Mouse (Mus musculus): ENCODE data around the gene Gsk3b.
"Not testable (repeated sequence)": the region's sequence is repeated elsewhere in the genome, so short reads cannot be mapped to it uniquely, and the experiment has no call there.

Gsk3b gene

DNA sequence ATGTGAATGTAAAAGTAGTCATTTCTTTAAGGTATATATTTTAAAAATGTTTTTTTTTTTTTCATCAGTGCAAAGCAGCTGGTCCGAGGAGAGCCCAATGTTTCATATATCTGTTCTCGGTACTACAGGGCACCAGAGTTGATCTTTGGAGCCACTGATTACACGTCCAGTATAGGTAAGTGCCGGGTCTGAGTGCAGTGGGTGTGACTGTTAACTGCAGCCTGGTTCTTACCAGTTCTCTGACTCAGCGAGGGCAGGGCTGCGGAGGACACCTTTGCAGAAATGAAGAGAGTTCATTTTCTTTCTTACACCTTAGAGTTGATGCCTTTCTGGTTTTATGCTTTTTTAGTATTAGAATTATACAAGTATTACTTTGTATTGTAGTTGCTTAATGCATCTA lies 102.7 kb downstream of the Gsk3b start:
- DNase-seq, result no peak

DNA sequence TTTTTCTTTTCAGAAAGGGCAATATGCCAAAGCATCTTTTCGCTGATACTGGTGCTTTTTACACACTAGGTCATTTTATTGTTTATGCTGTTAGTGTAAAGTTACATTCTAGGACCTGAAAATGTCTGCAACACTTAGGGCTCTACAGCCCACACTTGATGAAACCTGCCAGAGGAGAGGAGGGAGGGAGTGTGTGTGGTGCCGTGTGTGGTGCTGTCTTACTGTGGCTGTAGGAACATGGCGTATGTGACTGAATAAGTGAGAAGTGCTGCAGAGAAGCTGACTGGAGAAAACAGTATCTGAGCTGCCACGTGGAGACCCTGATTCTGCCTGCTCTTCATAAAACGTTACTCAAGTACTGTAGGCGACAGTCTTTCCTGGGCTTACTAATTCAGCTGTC lies 103.8 kb downstream of the Gsk3b start:
- no peak for DNase-seq

DNA sequence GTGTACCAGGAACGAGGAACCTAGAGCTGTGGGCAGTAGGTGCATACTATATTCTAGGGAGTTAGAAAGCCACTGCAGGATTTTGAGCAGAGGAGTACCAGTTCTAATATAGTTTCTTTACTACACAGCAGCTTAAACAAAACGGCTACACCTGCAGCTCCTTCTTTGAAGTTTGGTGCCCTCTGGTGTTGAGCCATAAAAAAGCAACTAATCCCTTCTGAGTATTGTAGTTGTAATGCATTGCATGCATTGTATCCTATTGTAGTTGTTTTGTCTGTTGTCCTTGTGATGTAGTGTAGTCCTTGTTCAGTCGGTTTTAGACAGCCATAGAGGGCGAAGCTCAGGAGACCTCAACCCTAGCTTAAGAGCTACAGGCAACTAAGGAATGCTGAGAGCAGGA lies 108.5 kb downstream of the Gsk3b start:
- peak; percentile 79 for DNase-seq

DNA sequence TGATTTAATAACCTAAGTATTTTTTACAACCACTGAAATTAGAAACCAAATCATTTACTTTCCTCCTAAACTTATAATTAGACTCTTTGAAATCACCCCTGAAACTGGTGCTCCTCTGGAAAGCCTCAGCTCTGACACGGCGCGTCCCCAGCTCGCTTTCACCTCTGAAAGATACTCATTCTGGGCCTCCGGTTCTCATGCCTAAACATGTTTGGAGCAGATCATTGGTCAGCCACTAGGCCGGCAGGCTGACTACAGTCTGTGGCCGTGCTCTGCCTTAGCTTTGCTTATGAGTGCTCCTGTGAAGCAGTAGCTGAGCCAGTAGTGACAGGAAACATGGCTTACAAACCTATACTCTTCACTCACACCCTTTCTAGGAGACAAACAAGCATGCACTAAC lies 116.5 kb downstream of the Gsk3b start:
- no peak for DNase-seq

DNA sequence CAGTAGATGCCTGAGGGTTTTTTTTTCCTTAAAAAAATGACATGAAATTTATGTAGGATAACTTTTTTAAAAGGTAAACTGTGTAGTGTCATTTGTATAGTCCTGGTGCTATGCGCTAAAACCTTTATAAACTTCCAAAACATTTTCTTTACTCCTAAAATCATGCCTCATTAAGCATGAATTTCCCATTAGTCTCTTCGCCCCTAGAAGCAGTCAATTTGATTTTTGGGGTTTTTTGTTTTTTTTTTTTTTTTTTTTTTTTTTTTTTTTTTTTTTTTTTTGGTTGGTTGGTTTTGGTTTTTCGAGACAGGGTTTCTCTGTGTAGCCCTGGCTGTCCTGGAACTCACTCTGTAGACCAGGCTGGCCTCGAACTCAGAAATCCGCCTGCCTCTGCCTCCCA lies 133.7 kb downstream of the Gsk3b start:
- not testable (repeated sequence) for DNase-seq

DNA sequence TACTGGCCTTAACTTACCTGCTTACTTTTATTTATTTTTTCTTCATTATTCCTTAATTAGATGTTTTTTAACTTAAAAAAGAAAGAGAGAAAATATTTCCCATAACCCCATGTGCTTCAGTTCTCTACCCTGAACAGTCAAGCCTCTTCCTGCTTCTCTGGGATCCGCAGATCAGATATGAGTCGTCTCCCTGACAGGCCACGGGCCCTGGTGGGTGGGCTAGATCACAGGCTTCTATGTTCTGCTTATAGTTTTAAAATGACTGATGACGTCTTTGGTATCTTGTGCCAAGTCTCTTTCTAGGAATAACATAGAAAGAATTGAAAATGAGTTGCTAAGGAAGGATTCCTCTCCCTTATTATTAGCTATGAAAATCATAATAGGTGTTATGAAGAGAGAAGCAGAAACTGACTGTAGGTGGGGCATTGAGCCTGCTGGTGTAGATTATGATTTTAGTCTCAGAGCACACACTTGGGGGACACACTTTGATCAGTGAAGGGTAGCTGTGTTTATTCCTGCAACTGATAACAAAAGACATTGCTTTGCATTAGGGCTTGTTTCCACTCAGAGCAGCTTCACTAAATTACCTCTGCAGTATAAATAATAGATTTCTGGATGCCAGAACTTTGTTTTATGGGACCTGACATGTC lies 148.3 kb downstream of the Gsk3b start:
- DNase-seq, result no peak

DNA sequence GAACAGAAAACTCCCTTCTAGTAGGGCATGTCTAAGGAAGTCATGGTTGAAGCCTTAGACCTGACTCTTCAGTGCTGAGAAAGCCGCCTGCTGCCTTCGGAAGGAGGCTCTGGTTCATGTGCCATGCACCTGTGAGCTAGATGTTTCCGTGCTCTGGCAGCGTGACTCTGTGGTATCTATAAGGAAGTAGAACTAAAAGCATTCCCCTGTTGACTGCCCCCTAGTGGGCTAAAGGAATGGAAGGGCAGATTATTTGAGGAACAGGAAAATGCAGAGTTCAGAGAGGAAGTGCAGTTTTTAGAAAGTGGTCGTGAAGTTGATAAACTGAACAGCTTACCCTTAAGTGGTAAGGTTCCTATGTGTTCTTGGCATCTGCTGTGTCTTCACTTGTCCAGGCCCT lies 150.9 kb downstream of the Gsk3b start:
- peak; percentile 71 for DNase-seq

DNA sequence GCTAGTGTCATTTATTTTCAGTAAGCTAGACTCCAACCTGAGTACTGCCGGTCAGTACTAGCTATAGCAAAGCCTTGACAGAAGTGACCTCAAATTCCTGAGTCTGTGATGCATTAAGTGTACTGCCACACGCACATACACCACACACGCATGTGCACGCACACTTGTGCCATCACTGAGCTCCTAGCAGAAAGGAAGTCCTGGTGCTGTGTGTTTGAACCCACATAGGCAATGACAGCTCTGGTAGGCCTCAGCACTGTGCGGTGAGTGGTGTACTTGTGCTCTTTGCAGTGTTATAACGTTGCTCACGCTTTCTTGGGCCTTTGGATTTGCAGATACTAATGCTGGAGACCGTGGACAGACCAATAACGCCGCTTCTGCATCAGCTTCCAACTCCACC lies 151.4 kb downstream of the Gsk3b start:
- DNase-seq, result no peak

DNA sequence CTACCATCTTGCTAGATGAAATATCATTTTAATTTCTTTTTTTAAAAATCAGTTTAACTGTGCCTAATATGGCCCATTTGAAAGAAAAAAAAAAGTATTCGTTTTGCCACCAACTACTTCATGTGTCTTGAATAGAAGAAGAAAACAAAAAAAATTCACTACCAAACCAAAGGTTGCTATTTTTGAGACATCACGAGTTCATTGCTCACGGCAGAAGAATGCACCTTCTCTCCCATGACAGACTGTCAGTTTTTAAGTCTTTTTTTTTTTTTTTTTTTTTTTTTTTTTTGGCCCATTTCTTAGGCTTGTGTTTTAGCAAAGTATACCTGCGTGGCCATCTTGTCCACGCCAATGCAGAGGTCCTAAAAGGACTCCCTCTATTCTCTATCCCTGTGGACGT lies 155.3 kb downstream of the Gsk3b start:
- DNase-seq, result no peak

DNA sequence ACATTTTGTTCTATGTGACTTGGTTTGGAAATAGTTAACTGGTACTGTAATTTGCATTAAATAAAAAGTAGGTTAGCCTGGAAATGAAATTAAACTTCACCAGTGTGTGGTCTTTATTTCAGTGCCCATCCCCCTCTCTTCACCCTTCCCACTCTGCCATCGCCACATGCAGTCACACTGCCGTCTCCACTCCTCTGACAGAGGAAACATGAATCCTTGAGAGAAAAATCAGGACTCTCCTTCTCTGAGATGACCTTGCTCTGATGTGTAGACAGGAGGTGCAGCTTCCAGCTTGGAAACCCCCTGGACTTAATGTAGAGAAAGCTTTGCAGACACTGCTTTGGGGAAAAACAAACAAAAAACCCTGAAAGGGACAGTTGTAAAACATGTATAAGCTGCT lies 156.6 kb downstream of the Gsk3b start:
- no peak for DNase-seq

DNA sequence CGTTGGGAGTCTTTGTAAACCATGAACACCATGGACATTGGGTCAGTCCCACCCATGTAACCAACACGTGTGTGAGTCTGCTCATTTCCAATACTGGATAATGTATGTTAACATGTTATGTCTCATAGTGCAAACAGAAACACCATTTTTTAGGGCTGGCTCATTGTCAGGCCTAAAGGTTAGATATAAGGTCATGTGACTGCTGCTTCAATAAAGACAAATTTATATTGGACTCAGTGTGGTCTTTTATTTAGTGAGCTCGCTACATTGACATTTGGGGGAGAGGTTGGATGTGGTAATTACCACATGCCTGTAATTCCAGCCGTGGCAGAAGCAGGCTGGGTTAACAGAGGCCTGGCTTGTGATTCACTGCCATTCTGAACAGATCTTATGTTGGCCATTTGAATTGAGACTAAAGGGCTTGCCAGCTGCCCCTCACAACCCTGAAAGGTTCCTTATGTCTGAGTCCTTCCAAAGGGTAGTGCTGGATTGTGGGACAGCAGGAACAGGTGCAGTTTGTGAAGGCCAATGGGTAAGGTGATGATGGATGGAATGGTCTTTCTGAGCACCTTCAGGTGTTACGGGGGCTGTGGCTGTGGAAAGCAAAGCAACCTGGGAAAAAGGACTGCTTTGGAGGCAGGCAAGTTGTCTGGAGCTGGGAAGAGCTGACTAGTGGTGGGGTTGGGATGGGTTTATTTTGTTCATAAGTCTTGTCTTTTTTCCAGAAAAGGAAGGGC lies 157.2 kb downstream of the Gsk3b start:
- no peak for DNase-seq

DNA sequence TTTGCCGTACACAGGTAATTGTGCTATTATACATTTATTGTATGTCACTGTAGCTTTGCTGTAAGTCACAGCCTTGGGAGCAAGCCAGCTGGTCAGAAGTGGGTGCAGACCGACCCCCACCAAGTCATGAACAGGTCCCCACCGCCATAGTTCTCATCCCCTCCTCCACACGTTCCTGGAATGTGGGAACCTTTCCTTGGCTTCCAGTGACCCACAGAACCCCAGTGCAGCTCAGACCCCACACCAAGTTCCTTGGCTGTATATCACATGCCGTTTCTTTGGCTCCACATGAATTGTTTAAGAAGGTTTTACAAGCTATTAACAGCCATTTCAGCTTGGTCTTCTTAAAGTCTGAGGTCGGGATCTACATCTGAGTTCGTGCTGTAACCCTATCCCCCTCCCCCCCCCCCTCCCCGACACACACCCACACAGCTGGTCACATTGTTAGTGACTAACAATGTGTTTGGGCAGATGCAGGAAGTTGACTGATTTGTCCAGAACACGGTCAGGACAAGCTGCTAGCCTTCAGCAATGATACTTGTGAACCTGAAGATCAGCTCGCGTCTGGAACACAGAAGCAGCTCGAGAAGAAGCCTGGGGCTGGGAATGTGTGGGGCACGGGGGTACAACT lies 159.6 kb downstream of the Gsk3b start:
- no peak for DNase-seq

DNA sequence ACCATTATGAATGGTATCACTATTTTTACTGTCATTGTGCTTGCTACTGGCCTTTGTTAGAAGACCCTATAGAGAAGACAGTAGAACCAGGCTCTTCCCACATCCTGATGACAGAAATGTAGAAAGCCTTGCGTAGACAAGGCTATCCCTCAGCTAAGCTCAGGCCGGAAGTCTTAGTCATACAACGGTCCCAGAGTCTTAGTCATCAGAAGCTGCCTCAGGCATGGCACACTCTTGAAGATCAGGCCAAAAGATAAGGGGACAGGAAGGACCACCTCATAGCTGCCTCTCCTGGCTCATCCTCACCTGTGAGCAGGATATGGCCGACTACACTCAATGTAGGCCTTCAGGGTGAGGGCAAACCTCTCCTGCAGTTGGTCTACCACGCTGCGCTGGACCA lies 161.7 kb downstream of the Gsk3b start:
- no peak for DNase-seq

DNA sequence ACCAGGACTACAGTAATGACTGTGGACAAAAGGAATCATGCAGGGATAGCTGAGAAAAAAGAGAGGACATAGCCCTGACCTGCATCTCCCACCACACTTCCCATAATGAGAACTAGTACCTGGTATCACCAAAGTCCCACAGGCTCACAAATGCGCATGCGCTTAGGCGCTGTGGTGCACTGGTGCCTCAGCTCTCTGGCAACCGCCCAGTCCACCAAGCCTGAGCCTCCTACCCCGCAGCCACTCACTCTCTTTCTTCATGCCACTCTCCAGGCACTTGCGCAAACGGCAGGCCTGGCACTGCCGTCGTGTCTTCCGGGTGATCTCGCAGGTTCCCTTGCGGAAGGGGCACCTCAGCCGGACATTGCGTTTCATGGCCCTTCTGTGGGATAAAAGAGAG lies 165.2 kb downstream of the Gsk3b start:
- peak; percentile 28 for DNase-seq

DNA sequence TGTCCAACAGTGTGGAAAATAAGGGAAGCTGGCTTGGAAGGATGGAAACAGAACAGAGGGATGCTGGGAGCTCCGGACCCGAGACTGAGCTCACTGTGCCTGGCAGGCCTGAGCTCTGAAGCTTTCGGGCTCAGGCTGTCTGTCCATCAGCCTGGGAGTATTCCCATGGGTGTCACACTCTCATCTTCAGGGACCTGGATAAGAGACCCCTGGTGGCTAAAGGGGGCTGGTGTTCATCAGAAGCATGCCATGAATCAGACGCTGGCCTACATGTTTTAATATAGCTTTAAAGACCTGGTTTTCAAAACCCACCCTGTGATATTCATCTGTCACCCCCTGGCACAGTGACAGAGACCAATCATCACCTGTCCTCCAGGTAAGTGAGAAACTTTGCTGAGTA lies 166.3 kb downstream of the Gsk3b start:
- DNase-seq, result peak; percentile 16

DNA sequence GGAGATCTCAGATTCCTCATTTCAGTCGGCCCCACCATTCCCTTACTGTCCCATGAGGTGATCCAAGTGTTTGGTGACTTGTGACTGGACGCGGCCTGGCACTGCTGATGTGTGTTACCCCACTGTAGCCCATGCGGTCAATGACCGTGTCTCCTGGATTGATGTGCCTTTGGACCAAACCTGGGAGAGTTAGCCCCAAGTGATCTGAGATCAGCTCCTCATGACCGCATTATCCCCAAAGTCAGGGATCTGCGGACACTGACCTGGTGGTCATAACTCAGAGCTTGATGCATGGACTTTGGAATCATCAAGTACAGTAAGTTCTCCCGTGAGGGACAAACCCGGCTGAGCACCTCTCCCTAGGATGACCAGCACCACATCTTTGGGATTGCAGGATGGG lies 167.1 kb downstream of the Gsk3b start:
- DNase-seq, result no peak

DNA sequence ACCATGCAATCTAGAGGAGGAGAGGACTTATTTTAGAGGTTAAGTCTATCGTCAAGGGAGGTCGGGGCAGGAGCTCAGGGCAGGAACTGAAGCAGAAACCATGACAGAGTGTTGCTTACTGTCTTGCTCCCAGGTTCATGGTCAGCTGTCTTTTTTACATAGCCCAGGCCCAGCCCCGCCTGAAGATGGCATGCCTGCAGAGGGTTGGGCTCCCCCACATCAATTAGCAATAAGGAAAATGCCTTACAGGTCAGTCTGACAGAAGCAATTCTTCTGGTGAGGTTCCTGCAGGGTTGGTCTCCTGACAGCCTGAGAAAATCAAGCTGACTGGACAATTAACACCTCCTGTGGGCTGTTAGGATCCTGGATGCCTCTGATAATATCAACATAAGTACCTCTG lies 182.8 kb downstream of the Gsk3b start:
- DNase-seq, result no peak

DNA sequence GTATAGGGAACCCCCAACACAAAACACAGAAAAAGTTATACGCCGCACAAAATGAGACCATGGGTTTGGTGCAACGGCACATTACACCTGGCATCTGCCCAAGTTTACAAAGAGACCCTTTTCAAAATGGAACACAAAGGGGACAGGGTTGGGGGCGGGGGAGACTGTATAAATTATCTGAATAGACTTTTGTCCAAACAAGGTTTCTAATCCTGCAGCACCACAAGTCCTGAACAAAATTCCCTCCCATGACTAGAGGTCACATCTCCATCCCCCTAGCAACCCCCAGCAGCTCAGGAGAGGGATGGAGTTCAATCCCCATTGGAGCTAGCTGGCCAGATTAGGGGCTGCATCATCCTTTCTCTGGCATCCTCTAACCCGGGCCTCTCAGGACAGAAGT lies 183.7 kb downstream of the Gsk3b start:
- no peak for DNase-seq

DNA sequence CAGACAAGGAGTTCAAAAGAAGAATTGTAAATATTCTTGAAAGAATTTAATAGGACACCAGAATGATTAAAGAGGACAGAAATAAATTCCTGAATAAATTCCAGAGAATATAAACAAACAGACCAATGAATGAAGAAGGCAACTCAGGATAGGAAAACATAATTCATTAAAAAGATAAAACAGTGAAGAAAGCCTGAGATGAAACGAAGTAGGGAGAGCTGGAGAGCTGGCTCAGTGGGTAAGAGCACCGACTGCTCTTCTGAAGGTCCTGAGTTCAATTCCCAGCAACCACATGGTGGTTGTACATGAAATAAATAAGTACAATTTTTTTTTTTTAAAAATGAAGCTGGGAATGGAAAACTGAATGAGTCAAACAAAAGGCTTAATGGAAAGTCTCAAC lies 185.9 kb downstream of the Gsk3b start:
- no peak for DNase-seq

DNA sequence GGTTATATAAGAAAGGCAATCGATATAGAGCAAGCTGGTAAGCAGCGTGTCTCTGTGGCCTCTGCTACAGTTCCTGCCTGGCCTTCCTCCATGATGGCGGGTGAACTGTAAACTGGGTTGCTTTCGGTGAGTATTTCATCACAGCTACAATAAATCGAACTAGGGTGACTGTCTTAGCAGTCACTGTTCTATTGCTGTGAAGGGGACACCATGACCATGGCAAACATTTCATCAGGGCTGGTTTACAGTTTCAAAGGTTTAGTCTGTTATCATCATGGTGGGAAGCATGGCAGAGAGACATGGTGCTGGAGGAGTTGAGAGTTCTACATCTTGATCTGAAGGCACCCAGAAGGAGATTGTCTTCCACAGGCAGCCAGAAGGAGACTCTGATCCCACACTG lies 191.0 kb downstream of the Gsk3b start:
- no peak for DNase-seq

DNA sequence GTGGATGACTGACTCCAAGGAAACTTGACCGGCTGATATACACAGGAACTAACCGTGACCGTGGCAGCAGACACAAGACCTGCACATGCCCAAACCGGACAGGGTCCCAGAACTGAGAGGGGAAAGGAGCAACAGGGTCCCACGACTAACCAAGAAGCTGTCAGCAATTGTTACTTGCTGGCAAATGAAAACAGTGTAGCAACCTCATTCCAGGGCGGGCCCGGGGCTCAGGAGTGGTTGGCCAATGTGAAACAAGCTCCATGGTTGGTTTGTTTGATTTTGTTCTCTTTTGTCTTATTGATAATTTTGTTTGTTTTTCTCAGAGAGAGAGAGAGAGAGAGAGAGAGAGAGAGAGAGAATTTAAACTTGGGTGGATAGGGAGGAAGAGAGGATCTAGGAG lies 192.2 kb downstream of the Gsk3b start:
- no peak for DNase-seq

DNA sequence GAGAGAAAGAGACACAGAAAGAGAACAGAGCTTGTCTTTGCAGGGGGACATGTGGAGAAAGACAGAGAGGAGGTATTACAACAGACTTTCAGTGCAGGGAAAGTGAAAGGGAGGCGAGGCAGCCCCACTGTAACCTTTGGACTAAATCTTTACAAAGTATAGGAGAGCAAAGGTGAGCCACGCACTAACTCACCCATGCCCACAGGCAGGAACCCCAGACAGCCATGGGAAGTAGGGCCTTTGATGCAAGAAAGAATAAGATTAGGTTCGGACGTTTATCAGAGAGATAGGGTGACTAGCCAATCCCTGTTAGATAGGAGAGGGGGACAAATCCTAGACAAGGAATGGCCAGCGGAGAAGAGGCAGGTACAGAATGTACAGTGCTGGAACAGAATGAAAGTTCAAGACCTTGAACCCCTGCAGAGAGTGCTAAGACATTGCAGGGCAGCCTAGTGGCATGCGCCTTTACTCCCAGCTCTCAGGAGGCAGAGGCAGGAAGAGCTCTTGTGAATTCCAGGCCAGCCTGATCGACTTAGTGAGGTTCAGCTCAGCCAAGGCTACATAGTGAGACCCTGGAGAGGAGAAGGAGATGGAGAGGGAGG lies 193.9 kb downstream of the Gsk3b start:
- no peak for DNase-seq

DNA sequence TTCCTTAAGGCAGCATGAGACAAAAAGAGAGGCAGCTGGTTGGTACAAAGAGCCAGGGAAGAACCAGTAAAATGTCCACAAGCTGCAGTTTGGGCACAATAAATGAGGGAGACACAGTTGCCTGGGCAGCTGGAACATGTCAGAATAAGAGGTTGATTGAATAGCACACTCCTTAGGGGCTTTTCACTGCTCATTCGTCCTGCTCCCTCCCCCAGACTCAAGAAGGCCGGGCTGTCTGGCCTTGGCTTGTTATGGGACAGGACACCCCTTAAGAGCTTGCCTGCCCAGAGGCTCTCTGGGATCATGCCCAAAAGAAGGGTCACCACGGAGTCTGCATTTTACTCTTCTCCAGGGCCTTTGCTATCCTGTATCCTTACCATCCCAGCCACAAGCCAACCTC lies 194.5 kb downstream of the Gsk3b start:
- no peak for DNase-seq

DNA sequence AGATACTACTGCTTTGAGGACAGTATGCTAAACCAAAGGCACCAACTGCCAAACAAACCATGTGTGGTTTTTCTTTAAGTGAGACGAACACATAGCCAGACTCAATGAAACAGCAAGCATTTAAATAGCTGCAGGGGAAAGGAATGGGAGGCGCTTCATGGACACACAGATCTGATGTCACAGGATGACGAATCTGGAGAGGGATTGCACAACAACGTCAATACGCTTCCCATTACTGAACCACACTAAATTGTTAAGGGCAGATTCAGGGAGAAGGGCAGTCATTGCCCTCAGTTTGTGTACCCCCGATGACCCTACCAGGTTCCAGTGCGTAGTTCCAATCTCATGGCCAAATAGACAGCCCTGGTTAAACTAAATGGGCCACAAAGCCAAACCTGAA lies 197.0 kb downstream of the Gsk3b start:
- DNase-seq, result no peak

Data from lung, postnatal 10 days (tissue).